Comparison of ENCODE assay signal across 24 mouse cellular contexts in genomic region chr19:26234539-26234938, GRCm38 (mm10).
"Had no signal": no experiment of that assay in that cellular context is flagged by ENCODE, and none has a peak within 500 bp of the region (broad histone marks: within the 10 kb centered on the region; RNA-seq: fewer than 3 reads in every experiment).

No protein-coding gene starts in this region.

- H3K4me3 ChIP-seq: gastrocnemius, adult 2 months; heart, embryonic 13.5 days; heart, embryonic 15.5 days; hindbrain, embryonic 13.5 days; hindbrain, embryonic 15.5 days; kidney, embryonic 15.5 days; layer of hippocampus, adult 2 months; left cerebral cortex, adult 2 months; limb, embryonic 13.5 days; limb, embryonic 15.5 days; liver, embryonic 12.5 days had no signal

- H3K36me3 ChIP-seq: heart, embryonic 13.5 days; heart, embryonic 15.5 days; hindbrain, embryonic 13.5 days; hindbrain, embryonic 15.5 days; kidney, embryonic 15.5 days; limb, embryonic 13.5 days; limb, embryonic 15.5 days; liver, embryonic 12.5 days had no signal

- H3K9ac ChIP-seq: heart, embryonic 13.5 days; heart, embryonic 15.5 days; hindbrain, embryonic 13.5 days; hindbrain, embryonic 15.5 days; kidney, embryonic 15.5 days; limb, embryonic 13.5 days; limb, embryonic 15.5 days; liver, embryonic 12.5 days had no signal

- H3K27me3 ChIP-seq: heart, embryonic 13.5 days; heart, embryonic 15.5 days; hindbrain, embryonic 13.5 days; hindbrain, embryonic 15.5 days; kidney, embryonic 15.5 days; limb, embryonic 13.5 days; limb, embryonic 15.5 days; liver, embryonic 12.5 days had no signal

- ATAC-seq: hindbrain, postnatal 0 days; liver, embryonic 12.5 days had no signal

- H3K9me3 ChIP-seq: heart, embryonic 13.5 days; heart, embryonic 15.5 days; hindbrain, embryonic 13.5 days; hindbrain, embryonic 15.5 days; kidney, embryonic 15.5 days; limb, embryonic 13.5 days; limb, embryonic 15.5 days; liver, embryonic 12.5 days had no signal

- H3K4me1 ChIP-seq: heart, embryonic 13.5 days; heart, embryonic 15.5 days; hindbrain, embryonic 13.5 days; hindbrain, embryonic 15.5 days; kidney, embryonic 15.5 days; limb, embryonic 15.5 days; liver, embryonic 12.5 days had no signal

- H3K27ac ChIP-seq: gastrocnemius, adult 2 months; heart, embryonic 13.5 days; heart, embryonic 15.5 days; hindbrain, embryonic 13.5 days; hindbrain, embryonic 15.5 days; hindbrain, postnatal 0 days; kidney, embryonic 15.5 days; kidney, postnatal 0 days; layer of hippocampus, adult 2 months; left cerebral cortex, adult 2 months; limb, embryonic 13.5 days; limb, embryonic 15.5 days; liver, embryonic 12.5 days had no signal

- H3K4me2 ChIP-seq: heart, embryonic 11.5 days; heart, embryonic 13.5 days; heart, embryonic 15.5 days; hindbrain, embryonic 13.5 days; hindbrain, embryonic 15.5 days; kidney, embryonic 15.5 days; limb, embryonic 13.5 days; limb, embryonic 15.5 days; liver, embryonic 12.5 days had no signal

- DNase-seq: gastrocnemius, adult 2 months; gastrocnemius, postnatal 10 days; gastrocnemius, postnatal 25 days; heart, adult 18-20 months; heart, postnatal 14 days; heart, postnatal 36 days; kidney, adult 11 months; kidney, adult 2 months; kidney, adult 9 months; kidney, postnatal 14 days; kidney, postnatal 36 days had no signal
